Mouse (Mus musculus) embryonic facial prominence, embryonic 11.5 days (tissue): ENCODE data around the gene Cry1. TPM values are rescaled to one million over a fixed set of nuclear protein-coding genes. Genes with fewer than 3 reads are reported as not detected.

Experiments
- ATAC-seq: fragments of 200-750 bp; cut with Nextera tagmentation; replicated peaks from 2 replicates; pipeline ENCODE4 v1.8.0; 2017; ENCODE audit warnings: low read depth; ENCODE audit not compliant: insufficient number of reproducible peaks, low FRiP score, low TSS enrichment
- DNase-seq: peaks from one replicate; pipeline ENCODE4 v3.0.0-alpha.2; 2015; ENCODE audit warnings: low spot score
- H3K27ac ChIP-seq: fragments of 300-500 bp; sonication (generic); replicated peaks from 2 replicates; pipeline ENCODE4 v1.5.1; 2014; ENCODE audit warnings: mild to moderate bottlenecking, low read depth, low read length, control low read depth
- H3K27me3 ChIP-seq: fragments of 300-500 bp; sonication (generic); 2 replicates; pipeline ENCODE4 v1.6.1; 2014; ENCODE audit warnings: mild to moderate bottlenecking, low read length, moderate library complexity, mixed read lengths; ENCODE audit not compliant: control insufficient read depth, insufficient read depth
- H3K36me3 ChIP-seq: fragments of 300-500 bp; sonication (generic); replicated peaks from 2 replicates; pipeline ENCODE4 v1.6.1; 2014; ENCODE audit warnings: low read depth, mild to moderate bottlenecking, low read length, moderate library complexity, mixed read lengths; ENCODE audit not compliant: control insufficient read depth, insufficient read depth
- H3K4me1 ChIP-seq: fragments of 300-500 bp; sonication (generic); 2 replicates; pipeline ENCODE4 v1.6.1; 2014; ENCODE audit warnings: low read length, mixed read lengths; ENCODE audit not compliant: control insufficient read depth, insufficient read depth
- H3K4me2 ChIP-seq: fragments of 300-500 bp; sonication (generic); 2 replicates; pipeline ENCODE4 v1.6.1; 2014; ENCODE audit warnings: low read depth, mild to moderate bottlenecking, control low read depth, low read length, moderate library complexity
- H3K4me3 ChIP-seq: fragments of 300-500 bp; sonication (generic); 2 replicates; pipeline ENCODE4 v1.5.1; 2014; ENCODE audit warnings: low read depth, low read length, control low read depth
- H3K9ac ChIP-seq: fragments of 300-500 bp; sonication (generic); replicated peaks from 2 replicates; pipeline ENCODE4 v1.6.1; 2014; ENCODE audit warnings: mild to moderate bottlenecking, control low read depth, low read length
- H3K9me3 ChIP-seq: fragments of 300-500 bp; sonication (generic); replicated peaks from 2 replicates; pipeline ENCODE4 v1.6.1; 2016; ENCODE audit warnings: mild to moderate bottlenecking, low read length, inconsistent platforms, mixed read lengths; ENCODE audit not compliant: control insufficient read depth
- WGBS: fragments of 180-500 bp; shearing (Covaris S2); extraction: QIAGEN DNeasy Blood & Tissue Kit; methylation state at CpG from one replicate; pipeline ENCODE4 v1.1.7; 2014; 5-methylcytosine and 5-hydroxymethylcytosine counted together
- polyA plus RNA-seq: library from polyadenylated mRNA; unstranded; fragments of >200 nt; fragmentation: Nextera tagmentation; extraction: Ambion mirVana; gene quantifications from 2 replicates; pipeline ENCODE4 v1.2.1, GENCODE M21; 2014

Cry1 gene
- polyA plus RNA-seq, 1 experiment from 2014 or later = 34.0 TPM

GRCm38 (mm10) chr10:85154195-85154594 lies 30.7 kb downstream of the Cry1 start:
- Histone ChIP-seq H3K27me3 (no peaks in the 10 kb centered on the region), H3K4me3 (no peak overlapping the region), H3K9ac (no peak overlapping the region), H3K4me1 (no peaks in the 10 kb centered on the region), H3K27ac (no peak overlapping the region), H3K9me3 (no peaks in the 10 kb centered on the region), H3K36me3 (no peaks in the 10 kb centered on the region), H3K4me2 (no peak overlapping the region)
- peak; percentile 74 for DNase-seq
- ATAC-seq = no peak
- WGBS = 15% methylated on average over 2 of the region's 2 CpGs

GRCm38 (mm10) chr10:85149226-85149625 lies 35.6 kb downstream of the Cry1 start:
- H3K27ac ChIP-seq = no peak overlapping the region
- H3K9me3 ChIP-seq = no peaks in the 10 kb centered on the region
- WGBS = 78% methylated on average over 5 of the region's 5 CpGs
- ATAC-seq = no peak
- H3K27me3 ChIP-seq = no peaks in the 10 kb centered on the region
- H3K36me3 ChIP-seq = peaks cover 2% of the 10 kb centered on the region; the same call in 1 of the 2 replicates
- no peaks in the 10 kb centered on the region for H3K4me1 ChIP-seq
- no peak for DNase-seq
- no peak overlapping the region for H3K4me2 ChIP-seq
- H3K9ac ChIP-seq = no peak overlapping the region
- H3K4me3 ChIP-seq = no peak overlapping the region

GRCm38 (mm10) chr10:85146282-85146681 lies 38.6 kb downstream of the Cry1 start:
- Histone ChIP-seq H3K36me3 (peaks cover 2% of the 10 kb centered on the region; the same call in 1 of the 2 replicates), H3K4me2 (no peak overlapping the region)

GRCm38 (mm10) chr10:85141465-85141864 lies 43.4 kb downstream of the Cry1 start:
- H3K36me3 ChIP-seq = no peaks in the 10 kb centered on the region
- ATAC-seq (no peak), DNase-seq (peak; percentile 4)
- no peak overlapping the region for H3K9ac ChIP-seq
- H3K9me3 ChIP-seq = no peaks in the 10 kb centered on the region
- 83% methylated on average over 9 of the region's 9 CpGs for WGBS
- H3K27me3 ChIP-seq = no peaks in the 10 kb centered on the region
- H3K27ac ChIP-seq = no peak overlapping the region
- no peak overlapping the region for H3K4me3 ChIP-seq
- H3K4me2 ChIP-seq = no peak overlapping the region
- no peaks in the 10 kb centered on the region for H3K4me1 ChIP-seq

More at GRCm38 (mm10) chr10:85146282-85146681, 38.6 kb downstream of the Cry1 start:
- H3K9ac ChIP-seq = no peak overlapping the region
- WGBS = 89% methylated on average over 14 of the region's 14 CpGs
- no peaks in the 10 kb centered on the region for H3K9me3 ChIP-seq
- DNase-seq (no peak), ATAC-seq (no peak)
- no peaks in the 10 kb centered on the region for H3K4me1 ChIP-seq
- H3K27me3 ChIP-seq = no peaks in the 10 kb centered on the region
- H3K27ac ChIP-seq = no peak overlapping the region
- H3K4me3 ChIP-seq = no peak overlapping the region

- no peak for ATAC-seq
- 83% methylated on average over 6 of the region's 6 CpGs for WGBS
- no peak for DNase-seq
- H3K4me2 ChIP-seq = no peak overlapping the region
- no peak overlapping the region for H3K4me3 ChIP-seq
- no peaks in the 10 kb centered on the region for H3K9me3 ChIP-seq
- no peak overlapping the region for H3K9ac ChIP-seq
- H3K27ac ChIP-seq = no peak overlapping the region
- H3K36me3 ChIP-seq = no peaks in the 10 kb centered on the region
- H3K27me3 ChIP-seq = no peaks in the 10 kb centered on the region
- H3K4me1 ChIP-seq = no peaks in the 10 kb centered on the region
Measured at GRCm38 (mm10) chr10:85136573-85136972, 48.3 kb downstream of the Cry1 start.

GRCm38 (mm10) chr10:85128453-85128852 lies 56.4 kb downstream of the Cry1 start:
- H3K9me3 ChIP-seq = no peaks in the 10 kb centered on the region
- peak overlapping the region; percentile 50 for H3K4me2 ChIP-seq
- no peaks in the 10 kb centered on the region for H3K4me1 ChIP-seq
- no peak overlapping the region; the same call in 1 of the 2 replicates for H3K9ac ChIP-seq
- DNase-seq (peak; percentile 48), ATAC-seq (peak; percentile 14; the same call in 1 of the 2 replicates)
- peak overlapping the region; percentile 55 for H3K4me3 ChIP-seq
- no peak overlapping the region for H3K27ac ChIP-seq
- H3K27me3 ChIP-seq = no peaks in the 10 kb centered on the region
- WGBS = 22% methylated on average over 7 of the region's 7 CpGs
- H3K36me3 ChIP-seq = no peaks in the 10 kb centered on the region

GRCm38 (mm10) chr10:85127395-85128287 lies 57.2 kb downstream of the Cry1 start, which contains the start of gene Mterf2:
Gene Mterf2, minus strand, starts transcription at chr10:85128027.
- peak within 1 kb of the TSS; percentile 55 for H3K4me3 ChIP-seq
- 8% methylated on average over 20 of the region's 20 CpGs for WGBS
- ATAC-seq (peak; percentile 100), DNase-seq (peak; percentile 98)
- no peaks in the 10 kb centered on the region for H3K9me3 ChIP-seq
- H3K9ac ChIP-seq = peak within 1 kb of the TSS; percentile 62
- no peaks in the 10 kb centered on the region for H3K36me3 ChIP-seq
- H3K27me3 ChIP-seq = no peaks in the 10 kb centered on the region
- H3K4me1 ChIP-seq = no peaks in the 10 kb centered on the region
- H3K27ac ChIP-seq = no peak within 1 kb of the TSS
- H3K4me2 ChIP-seq = peak within 1 kb of the TSS; percentile 56

GRCm38 (mm10) chr10:85125184-85125583 lies 59.7 kb downstream of the Cry1 start:
- H3K9me3 ChIP-seq = no peaks in the 10 kb centered on the region
- no peaks in the 10 kb centered on the region for H3K4me1 ChIP-seq
- H3K4me3 ChIP-seq = no peak overlapping the region
- DNase-seq (no peak), ATAC-seq (no peak)
- WGBS = 88% methylated on average over 13 of the region's 13 CpGs
- H3K27me3 ChIP-seq = no peaks in the 10 kb centered on the region
- H3K36me3 ChIP-seq = no peaks in the 10 kb centered on the region; the same call in 1 of the 2 replicates
- no peak overlapping the region for H3K9ac ChIP-seq
- no peak overlapping the region for H3K4me2 ChIP-seq
- no peak overlapping the region for H3K27ac ChIP-seq
